Mouse (Mus musculus) layer of hippocampus, adult 18-20 months (tissue): ENCODE results near the gene Arl14. TPM values are rescaled to one million over a fixed set of nuclear protein-coding genes. Genes with fewer than 3 reads are reported as not detected.

Source experiments
- DNase-seq, 2 experiments: peaks; one replicate each; pipeline ENCODE4 v3.0.0; 2022; ENCODE audit warnings: low spot score in 2 of 2
- long read RNA-seq: library from polyadenylated mRNA; stranded (forward); transcript quantifications from one replicate; pipeline ENCODE4 v2.0.0, GENCODE M21; 2021
- total RNA-seq, 2 experiments: library from RNA; stranded (reverse); gene quantifications; 2 replicates each; pipeline ENCODE4 v1.2.3; 2021

The Arl14 gene
- total RNA-seq = not detected
- long read RNA-seq = 0 reads

DNA sequence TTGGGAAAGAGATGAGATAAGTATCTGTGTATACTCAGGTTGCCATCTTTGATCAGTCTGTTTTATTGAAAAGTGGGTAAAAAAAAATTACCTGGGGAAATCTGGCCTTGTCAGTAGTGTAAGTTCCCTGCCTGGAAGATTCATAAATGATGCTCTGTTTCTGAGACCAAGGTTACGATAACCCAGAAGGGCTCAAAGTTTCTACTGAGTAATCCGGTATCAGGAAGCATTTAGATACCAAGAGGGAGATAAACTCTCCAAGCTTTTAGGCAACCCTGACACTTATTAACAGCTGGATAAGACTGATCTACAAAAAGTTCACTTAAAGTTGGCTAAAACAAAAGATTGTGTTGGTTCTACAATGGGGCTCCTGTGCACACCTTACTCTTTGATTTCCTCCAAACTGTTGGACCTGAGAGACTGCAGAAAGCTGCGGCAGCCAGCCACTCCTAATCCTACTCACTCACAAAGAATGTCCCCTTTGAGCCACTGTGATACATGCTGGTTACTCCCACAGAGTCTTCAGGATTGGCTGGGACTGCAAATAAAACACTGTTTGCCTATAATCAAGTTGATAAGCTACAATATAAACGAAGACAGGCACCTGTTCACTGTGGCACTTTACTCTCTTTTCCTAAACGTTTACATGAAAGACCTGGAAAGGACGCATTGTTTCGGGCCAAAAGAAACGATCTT is at the start of gene Arl14:
Arl14 (plus strand) TSS at position 614 of the 696 bp plus-strand sequence.
- no peak for DNase-seq

DNA sequence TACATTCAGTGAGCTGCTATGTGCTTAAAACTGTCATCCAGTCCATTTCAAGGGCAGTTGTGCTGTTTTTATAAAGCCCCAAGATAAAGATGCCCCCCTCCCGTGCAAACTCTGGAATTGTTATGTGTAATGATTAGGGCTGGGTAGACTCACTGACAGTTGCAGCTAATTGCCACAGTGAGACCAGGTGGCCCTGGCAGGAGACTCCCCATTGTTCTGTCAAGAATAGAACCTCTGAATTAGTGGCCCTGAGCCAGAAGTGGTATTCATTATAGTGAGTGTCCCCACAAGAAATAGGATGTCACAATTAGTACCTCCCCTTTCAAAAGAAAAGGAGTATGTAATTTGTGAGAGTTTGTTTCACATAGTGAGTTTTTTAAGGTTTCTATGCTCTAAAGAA is 47.0 kb upstream of the Arl14 start:
- DNase-seq = no peak

DNA sequence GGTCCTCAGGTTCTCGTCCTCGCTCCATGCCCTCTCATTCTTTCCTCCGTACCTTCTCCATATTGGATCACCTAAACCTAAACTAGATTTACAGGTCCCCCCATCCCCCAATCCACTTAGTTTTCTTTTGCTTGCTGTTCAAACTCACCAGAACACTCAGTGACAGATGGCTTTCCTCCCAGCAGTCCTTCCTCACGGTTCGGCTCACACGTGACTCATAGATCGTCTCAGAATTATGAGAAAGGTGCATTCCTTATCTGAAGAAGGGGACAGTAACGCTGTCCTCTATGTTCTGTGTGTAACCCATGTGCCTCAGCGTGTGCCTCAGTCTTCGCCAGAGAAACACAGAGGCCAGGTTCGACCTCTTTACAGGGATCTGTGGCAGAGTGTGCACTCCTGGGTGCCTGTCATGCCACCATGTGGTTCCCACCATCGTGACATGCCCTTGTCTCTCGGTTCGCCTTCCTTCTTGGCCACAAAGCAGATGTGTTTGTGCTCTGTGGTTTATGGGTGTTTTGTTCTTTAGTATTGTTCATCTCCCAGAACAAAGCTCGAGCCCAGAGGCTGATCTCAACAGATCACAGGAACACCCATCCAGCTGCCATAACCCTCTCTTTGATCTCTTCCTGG is 44.9 kb upstream of the Arl14 start:
- no peak for DNase-seq

DNA sequence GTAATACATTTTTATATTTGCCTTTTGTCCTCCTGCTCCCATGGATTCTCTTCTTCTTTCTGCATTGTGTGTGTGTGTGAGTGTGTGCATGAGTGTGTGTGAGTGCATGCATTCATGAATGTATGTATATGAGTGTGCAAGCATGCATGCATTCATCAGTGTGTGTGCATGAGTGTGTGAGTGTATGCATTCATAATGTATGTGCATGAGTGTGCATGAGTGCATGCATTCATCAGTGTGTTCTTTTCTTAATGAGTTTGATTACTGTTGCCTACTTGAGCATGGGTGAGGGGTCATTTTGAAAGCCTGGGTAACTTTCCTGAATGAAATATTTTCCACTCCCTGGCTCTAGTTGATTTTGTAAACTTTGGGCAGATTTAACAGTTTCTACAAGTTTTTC is 44.3 kb upstream of the Arl14 start:
- DNase-seq = no peak

DNA sequence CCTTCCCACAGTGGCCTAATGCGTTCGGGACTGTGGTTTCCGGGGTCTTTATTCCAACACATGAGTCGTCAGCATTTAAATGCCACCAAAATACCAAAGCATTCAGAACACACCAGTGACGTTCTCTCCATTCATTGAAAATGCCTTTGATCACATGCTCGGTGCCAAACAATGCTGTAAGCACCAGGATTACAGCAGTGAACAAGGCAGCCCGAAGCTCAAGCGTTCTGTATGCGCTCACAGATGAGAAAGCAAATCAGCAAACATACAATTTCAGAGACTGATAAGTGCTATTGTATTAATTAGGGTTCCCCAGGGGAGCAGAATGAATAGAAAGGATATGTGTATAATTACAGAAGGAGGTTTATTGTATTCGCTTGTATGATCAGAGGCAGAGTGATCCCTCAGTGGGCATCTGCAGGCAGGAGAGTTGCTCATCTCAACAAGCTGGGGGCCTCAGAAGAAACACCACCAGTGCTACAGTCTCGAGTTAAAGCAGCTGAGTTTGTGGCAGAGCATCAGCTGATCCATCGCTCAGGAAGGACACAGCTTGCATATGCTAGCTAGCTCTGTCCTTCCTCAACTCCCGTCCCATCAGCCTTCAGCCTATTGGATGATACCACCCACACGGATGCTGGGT is 43.7 kb upstream of the Arl14 start:
- DNase-seq = peak; percentile 7 to 9

DNA sequence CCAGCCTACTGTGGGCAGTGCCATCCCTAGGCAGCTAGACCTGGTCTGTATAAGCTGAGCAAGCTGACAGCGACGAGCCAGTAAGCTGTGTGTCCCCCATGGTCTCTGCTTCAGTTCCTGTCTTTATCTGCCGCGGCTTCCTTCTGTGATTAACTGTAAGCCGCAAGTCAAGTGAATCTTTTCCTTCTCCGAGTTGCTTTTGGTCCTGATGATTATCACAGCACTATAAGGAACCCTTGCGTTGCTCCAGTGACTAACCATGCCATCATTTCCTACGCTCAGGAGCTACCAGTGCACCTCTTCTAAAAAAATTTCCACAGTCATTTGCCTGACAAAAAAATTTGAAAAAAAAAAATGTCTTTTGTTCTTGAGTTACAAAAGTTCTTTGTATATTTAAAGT is 40.7 kb upstream of the Arl14 start:
- no peak for DNase-seq

DNA sequence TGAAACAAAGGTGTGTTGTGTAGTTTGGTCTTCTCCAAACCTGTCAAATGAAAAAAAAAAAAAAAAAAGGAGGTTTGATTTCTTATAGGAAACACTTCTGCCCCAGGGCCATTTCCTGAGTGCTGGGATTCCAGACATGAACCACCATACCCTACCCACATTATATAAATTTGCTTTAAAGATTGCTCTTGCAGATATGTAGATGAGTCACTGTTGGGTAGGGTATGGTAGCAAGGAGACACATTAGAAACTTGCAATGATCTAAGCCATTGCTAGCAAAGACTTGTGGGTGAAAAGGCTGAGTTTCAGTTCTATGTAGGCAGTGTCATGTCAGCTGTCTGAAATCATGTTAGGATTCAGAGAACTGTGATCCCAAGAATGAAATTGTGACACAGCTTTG is 40.0 kb upstream of the Arl14 start:
- DNase-seq = no peak

DNA sequence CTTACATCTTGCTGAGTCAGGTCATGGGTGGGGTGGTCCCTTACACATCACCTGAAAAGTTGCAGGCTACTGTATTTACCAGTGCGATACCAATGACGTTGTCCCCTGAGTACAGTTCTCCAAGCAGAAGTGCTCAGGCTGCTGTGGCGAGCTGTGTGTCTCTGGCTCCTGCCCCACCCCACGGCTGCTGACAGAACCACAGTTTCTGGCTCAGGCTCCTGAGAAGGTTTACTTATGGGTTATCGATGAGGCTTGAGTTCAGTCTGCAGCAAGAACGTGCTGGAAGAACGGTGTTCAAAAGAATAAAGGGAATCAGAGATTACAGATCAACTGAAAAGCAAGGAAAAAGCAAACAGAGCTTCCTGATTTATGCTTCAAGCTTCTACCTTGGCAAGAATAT is 37.0 kb upstream of the Arl14 start:
- no peak for DNase-seq

DNA sequence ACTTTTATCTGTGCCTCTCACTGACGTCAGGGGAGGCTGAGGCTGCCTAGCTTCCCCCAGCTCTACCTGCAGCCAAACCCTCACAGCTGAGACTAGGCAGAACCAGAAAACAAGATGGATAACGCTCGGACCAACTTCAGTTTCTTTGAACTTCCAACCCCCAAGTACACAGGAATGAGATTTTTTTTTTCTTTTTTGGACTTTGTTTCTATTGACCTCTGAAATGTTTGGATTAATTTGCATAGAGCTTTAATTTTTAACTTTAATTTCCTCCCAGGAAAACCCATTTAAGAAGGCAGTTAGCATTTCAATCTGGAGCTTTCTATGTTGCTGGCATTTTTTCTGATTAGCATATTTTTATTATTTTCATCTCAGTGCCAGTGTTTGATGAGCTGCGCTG is 36.2 kb upstream of the Arl14 start:
- DNase-seq = no peak

DNA sequence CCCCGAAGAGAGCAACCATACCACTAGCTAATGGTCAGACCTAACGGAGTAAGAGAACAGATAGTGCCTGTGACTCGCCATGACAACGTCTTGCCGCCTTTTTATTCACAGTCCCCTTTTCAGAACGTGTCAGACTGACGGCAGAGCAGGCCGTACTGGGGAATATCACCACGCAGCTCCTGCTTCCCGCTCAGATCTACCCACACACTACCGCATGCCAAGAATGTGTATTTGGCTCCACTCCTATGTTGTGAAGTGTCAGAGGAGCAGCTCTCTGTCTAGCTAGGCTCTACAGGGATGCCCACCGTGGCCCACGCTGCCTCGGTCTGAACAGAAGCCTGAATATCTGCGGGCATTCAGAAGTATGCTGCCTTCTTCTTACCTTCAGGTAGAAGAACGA is 35.6 kb upstream of the Arl14 start:
- peak; percentile 49 to 69 for DNase-seq

DNA sequence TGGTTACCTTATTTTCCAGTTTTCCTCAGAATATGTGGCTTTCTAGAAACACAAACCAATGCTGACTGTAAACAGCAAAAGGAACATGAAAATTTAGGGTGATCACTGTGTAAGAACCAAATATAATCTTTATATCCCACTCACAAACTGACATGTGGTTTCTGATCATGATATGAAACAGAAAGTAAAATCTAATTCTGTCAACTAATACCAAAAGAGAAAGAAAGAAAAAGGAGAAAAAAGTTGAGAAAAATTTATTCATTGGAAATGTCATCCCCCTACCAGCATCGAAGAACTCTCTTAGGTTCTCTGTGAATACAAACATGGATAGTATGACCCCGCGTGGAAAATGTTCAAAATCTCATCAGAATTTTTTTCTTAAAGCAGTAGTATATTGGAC is 29.2 kb upstream of the Arl14 start:
- DNase-seq = no peak

DNA sequence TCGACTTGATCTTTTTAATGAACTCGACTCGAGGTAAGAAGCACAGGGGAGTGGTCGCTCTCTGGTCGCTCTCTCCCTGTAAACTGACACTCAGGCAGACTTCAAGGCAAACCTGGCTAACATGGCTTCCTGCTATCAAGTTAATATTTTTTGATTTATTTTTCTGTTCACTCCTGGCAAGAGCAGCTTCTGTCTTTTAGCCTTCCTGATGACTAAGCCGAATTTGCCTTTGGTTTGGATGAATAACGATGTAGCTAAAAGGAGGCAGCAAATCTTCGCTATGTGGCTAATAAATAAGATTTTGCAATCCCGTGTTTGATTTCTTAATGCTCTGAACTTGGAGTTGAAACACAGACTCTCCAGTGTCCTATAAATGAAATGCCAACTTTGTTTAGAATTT is 27.7 kb upstream of the Arl14 start:
- DNase-seq = peak in 1 of 2 experiments; percentile 11

DNA sequence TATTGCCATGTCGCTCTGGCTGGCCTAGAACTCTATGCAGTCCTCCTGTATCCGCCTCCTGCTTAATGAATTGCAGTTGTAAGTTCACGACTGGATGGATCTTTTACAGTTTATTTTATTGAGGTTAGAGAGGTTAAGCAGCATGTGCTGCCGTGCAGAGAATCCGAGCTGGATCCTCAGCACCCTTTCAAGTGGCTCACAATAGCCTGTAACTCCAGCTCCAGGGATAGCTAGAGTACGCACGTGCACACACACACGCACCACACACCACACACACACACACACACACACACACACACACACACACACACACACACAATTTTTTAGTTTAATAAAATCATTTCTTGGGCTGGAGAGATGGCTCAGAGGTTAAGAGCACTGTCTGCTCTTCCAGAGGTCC is 27.0 kb upstream of the Arl14 start:
- no peak for DNase-seq

DNA sequence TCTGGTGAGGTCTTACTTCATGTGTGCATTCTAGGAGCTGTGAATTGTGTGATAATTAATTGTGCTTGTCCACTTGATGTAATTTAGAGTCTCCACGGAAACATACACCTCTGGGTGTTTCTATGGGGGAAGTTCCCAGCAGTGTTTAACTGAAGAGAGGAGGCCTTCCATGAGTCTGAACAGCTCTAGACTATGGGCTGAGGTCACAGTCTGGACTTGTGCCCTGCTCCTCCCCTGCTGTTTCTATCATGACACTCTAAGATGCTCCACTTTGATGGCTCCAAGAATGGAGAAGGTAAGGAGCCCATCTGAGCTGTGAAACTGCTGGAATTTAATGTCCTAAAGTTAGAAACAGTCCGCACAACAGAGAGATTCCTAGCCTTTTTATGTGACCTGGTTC is 24.1 kb upstream of the Arl14 start:
- no peak for DNase-seq

DNA sequence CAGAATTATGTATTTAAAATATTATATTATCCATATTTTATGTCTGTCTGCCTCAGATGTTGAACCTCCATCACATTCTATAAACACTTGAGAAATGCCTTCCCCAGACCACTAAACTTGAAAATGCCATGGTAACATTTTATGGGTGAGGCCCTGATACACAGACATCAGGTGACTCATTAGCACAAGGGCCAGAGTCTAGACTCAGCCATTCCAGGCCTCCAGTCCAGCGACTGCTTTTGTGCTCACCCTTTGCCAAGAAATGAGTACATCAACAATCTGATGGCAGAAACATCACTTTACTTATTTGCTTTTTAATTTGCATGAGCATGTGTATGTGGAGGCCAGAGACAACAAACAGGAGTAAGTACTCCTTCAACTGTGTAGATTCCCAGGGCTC is 22.0 kb upstream of the Arl14 start:
- DNase-seq = no peak

DNA sequence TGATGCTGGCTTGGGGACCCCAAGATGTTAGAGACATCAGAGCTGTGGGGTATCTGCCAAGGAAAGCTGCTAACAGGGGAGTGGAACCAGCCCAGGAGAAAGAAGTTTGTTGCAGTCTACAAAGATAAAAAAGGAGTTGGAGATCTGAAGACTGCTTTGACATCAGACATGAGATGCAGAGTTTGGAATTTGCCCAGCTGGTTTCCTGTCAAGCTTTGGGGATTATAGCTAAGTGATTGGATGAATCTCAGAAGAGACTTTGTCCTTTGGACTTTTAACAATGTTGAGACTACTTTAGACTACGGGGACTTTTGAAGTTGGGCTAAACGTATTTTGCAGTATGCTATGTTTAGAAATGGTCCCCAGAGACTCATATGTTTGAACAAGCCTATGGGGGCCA is 21.0 kb upstream of the Arl14 start:
- DNase-seq = no peak

DNA sequence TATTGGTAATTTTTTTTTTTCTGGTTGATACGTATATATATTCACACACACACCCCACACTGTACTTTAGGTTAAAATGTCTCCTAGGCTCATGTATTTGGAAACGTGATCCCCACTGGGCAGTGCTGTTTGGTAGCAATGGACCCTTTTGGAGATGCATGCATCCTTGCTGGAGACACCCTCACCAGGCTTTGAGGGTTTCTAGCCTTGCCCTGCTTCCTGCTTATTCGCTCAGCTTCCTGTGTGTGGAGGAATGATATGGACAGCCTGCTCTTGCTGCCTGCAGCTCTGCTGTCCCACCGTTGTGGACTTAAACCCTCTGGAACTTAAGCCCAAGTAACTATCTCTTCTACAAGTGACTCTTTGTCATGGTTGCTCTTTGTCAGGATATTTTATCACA is 19.3 kb upstream of the Arl14 start:
- no peak for DNase-seq

DNA sequence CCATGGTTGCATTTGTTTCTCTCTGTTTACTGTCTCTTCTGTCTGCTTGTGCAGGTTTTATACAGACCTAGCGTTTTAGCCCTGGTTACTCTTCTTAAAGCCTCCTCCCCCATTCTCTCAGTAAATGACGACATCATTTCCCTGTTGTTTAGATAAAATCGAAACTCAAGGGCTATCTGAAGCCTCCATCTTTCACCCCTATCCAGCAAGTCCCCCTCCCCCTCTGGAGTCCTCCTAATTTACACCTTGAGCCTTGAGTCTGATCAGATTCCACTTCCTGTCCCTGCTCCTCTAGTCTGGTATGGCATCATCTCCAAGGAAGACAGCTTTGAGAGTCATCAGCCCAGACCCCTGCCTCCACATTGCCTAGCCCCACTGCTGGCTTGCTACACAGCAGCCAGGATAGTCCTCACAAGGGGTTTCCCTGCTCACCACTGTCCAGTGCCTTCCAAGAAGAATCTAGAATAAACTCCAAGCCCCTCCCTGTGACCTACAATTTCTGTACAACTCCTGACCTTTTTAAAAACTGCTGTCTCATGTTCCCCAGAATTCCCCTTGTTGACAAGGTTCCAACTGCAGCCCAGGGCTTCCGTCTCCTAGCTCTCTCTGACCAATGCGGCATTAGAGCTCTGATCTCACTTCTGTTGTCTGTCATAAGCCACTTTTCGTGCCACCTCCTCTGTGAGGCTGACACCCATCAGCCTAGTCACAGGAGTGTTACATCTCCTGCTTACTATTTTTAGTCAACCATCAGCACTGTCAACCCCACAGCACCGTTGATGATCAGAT is 16.8 kb upstream of the Arl14 start:
- DNase-seq = no peak

DNA sequence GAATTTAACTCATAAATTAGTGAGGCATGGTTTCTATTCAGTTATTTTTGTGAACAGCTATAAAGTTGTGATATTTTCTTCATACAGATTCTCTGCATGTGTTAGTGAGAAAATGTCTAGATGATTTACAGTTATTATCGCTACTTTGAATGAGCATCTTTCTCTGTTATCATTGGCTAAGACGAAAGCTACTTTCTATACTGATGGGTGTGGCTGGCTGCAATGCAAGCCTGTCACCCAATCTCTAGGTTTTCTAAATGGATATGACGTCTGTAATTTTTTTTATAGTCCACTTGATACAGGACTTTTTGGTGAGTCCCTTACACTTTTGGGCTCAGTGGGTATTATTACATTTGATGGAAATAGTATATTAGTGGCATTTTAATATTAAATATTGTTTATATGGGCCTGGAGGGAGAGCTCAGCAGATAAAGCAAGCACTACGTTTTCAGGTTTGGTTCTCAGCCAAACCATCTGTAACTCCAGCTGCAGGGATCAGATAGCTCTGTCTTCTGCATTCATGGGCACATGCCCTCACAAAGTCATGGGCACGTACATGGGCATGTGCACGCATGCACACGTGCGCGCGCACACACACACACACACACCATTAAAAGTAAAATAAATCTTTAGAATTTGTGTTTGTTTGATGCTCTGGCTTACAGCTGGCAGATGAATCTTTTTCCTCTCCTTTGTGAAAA is 15.9 kb upstream of the Arl14 start:
- no peak for DNase-seq

DNA sequence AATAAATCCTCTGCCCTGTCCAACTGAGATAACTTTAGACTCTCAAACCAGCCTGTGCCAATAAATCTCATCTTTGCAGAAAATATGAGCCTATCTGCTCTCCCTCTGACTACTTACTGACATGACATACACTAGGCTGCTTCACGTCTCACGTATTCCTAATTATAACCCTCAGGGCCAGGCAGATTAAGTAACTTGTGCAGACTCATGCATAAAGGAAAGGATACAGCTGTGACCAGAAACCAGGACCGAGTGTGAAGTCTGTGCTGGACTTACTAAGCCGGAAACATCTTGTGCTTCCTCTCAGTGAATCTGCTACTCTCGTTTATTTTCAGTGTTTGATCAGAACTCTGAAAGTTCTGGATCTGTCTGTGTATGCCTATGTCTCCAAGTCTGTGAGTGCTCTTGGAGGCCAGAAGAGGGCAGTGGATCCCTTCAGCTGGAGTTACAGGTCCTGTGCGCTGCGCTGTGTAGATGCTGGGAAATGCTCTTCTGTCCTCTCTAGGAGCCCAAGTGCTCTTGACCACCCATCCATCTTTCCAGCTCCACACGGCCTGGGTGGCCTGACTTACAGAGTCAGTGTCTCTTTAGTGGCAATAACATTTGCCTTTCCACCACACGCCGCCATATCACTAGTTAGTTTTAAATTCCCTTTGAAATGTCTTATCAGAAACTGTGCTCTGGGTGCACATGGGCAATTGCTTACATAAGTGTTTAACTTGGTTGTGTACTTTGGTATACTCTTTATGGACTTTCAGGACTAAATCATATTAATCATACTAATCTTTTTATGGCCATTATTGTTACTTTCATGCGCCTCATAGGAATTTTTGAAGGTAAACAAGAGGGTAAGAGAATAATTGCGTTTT is 13.5 kb upstream of the Arl14 start:
- no peak for DNase-seq
